Mouse (Mus musculus) thymus, postnatal 0 days (tissue): ENCODE results near the gene Olfr1440. TPM values are rescaled to one million over a fixed set of nuclear protein-coding genes. Genes with fewer than 3 reads are reported as not detected.

Source experiments
- DNase-seq: peaks from one replicate; pipeline ENCODE4 v3.0.0-alpha.2; 2015; ENCODE audit warnings: low spot score
- polyA plus RNA-seq: library from polyadenylated mRNA; unstranded; fragments of >200 nt; fragmentation: Nextera tagmentation; extraction: Ambion mirVana; gene quantifications from 2 replicates; pipeline ENCODE4 v1.2.1, GENCODE M21; 2015

Olfr1440 gene
- polyA plus RNA-seq, result not detected in 2 replicates

GRCm38 (mm10) chr19:12386979-12387378 lies at the start of gene Olfr1440:
Olfr1440 (plus strand) TSS chr19:12387279.
- DNase-seq, result no peak

DNA sequence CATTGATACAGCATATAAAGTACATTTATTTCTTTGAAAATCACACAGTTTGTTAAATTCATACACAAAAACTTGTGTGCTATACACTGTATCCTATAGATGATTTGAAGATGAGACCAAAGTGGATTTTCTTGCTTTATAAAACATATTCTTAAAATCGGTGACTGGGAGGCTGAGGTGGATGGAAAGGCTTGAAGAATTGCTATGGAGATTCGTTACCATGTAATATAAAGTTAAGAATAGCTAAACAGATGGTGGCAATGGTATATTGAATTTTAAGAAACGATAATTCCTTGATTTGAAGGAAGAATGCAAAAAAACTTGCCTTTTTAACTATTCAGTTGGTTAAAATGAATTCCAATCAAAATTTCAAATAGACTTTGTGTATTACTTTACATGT lies 14.1 kb upstream of the Olfr1440 start:
- no peak for DNase-seq

DNA sequence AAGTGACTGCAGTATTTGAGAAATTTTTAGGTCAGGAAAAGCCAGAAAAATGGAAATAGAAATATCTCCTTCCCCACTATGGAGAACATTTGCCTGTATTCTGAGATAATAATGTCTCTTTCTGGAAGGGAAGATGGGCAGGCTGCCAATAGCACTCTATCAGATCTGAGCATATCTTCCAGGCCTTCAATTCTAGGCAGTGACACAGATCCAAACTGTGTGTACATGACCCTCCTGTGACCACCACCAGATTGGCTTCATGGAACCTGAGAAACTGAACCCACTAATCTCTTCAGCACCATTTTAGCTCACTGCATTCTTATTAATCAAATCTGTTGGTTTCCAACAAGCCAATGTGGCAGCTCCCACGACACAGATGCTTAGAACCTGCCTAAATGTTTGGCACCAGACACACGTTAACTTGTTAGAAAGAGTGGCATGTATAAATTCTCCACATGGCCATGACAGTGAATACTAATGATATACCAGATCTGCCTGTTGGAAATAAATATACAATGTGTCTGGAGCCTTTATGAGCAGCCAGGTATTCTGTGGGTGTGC lies 12.5 kb upstream of the Olfr1440 start:
- DNase-seq, result no peak

- no peak for DNase-seq
Observed at GRCm38 (mm10) chr19:12413737-12414136, 26.7 kb downstream of the Olfr1440 start.

- DNase-seq, result no peak
Observed at GRCm38 (mm10) chr19:12417361-12417760, 30.3 kb downstream of the Olfr1440 start, which contains the start of gene Olfr1441. Olfr1441 (plus strand) TSS chr19:12417433.

DNA sequence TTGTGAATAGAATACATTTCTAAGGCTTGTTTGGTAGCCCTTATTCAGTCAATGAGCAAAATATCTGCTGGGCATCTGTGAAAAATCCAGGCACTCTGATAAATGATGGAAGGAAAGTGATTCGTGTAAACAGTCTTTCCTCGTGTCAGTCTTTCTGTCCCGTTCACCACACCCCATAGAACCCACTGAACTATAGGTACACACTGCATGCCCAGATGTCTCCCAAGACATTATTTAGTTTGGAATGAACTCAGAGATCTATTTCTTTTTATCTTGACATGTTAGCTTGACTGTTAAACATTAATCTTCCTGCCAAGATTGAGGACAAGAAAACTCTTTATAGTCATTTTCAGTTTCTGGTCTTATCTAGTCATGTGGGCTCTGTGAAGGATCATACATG lies 31.2 kb downstream of the Olfr1440 start:
- DNase-seq, result no peak

DNA sequence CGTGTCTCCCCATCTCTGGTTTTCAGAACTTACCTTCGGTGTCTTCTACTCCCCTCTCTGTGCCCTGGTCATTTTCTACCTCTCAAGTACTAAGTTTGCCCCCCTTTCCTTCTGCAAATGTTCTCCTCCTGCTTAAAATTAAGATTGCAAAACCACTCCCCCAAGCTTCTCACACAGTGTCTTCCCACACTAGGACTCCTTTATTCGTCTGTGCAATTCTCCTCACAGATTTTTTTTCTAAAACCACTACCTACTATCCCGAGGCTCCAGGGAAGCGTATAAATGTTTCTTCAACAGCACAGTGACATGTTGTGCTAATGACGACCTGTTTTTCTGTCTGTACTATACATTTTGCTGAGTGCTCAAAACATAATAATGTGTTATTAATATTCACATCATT lies 33.5 kb downstream of the Olfr1440 start:
- DNase-seq, result no peak

GRCm38 (mm10) chr19:12421680-12422079 lies 34.6 kb downstream of the Olfr1440 start:
- no peak for DNase-seq

- DNase-seq, result no peak
Observed at GRCm38 (mm10) chr19:12427101-12427500, 40.0 kb downstream of the Olfr1440 start.

DNA sequence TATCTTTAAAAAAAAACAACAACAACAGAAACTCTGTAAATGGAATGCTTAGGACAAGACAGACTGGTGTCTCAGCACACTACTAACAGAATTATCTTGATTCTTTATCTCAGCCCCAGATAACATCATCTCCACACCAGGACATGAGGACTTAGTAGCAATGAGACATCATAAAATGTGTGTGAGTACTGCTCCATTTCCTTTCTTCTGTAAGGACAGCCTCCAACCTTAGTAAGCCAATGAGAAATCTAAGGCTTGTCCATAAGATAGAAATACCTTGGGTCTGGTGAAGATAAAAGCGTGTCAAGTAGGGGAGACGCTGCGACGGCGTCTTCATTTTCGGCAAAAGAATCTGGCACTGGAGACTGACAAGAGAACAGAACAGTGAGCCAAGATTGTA lies 40.5 kb downstream of the Olfr1440 start, which contains the start of gene Pfpl:
Pfpl (plus strand) TSS at position 301 of the 400 bp plus-strand sequence.
- no peak for DNase-seq

- DNase-seq, result peak; percentile 11
Observed at GRCm38 (mm10) chr19:12433033-12433432, 46.0 kb downstream of the Olfr1440 start.

DNA sequence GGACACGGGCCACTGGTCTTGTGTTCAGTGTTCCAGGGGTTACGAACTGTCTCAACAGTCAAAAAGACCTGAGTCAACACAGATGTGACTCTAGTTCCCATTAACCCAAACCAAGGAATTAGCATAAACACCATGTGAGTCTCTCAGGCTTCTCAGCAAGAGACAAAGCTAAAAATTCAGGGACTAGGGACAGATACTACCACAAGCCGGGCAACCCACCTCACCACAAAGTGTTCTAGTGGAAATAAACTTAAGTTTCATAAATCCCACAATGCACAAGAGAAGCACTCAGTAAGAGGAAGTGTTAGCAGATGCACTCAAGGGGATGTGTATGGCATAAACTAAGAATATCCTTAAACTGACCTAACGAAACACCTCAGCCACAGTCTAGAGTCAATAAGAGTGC lies 47.9 kb downstream of the Olfr1440 start:
- DNase-seq, result no peak

GRCm38 (mm10) chr19:12435750-12436524 lies 48.9 kb downstream of the Olfr1440 start:
- DNase-seq, result no peak

DNA sequence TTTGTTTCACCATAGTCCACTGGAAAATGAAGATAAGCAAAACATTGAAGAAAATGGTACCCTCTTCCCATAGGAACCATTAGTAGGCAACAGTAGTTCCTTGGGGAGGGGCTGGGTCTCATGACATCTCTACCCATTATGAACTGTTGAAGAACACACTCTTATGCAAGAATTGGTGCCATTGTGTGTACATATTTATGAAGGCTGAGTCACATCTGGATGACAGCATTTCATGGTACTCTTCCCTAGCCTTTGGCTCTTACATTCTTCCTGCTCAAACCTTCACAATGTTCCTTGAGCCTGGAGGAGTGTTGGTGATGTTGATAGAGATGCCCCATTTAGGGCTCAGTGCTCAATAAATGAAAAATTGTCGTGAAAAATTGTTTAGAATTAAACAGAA lies 52.5 kb downstream of the Olfr1440 start:
- no peak for DNase-seq

DNA sequence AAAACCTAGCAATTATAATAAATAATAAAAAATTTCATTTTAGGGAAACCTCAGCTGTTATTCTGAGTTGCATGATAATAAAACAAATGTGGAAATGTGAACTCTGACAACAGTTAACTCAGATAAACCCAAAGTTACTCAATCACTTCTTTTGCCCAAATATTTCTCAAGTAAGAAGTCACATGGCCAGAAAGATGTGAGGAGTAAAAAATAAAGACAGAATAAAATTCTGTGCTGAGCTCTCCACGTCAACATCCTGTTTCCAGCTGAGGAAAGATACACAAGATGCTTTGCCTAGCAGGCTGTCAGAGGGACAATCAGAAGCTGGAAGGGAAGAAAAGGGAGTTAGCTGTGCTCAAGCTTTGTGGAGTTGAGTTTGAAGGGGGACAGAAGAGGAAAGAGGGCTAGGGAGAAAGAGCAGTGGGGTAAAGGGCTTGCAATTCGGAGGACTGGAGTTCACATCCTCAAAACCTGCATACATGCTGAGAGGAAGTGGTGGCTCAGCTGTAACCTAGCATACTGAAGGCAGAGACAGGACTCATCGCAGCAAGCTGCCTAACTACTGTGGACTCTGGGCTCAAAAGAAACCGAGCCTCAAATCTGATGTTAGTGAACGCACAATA lies 53.1 kb downstream of the Olfr1440 start:
- DNase-seq, result no peak

DNA sequence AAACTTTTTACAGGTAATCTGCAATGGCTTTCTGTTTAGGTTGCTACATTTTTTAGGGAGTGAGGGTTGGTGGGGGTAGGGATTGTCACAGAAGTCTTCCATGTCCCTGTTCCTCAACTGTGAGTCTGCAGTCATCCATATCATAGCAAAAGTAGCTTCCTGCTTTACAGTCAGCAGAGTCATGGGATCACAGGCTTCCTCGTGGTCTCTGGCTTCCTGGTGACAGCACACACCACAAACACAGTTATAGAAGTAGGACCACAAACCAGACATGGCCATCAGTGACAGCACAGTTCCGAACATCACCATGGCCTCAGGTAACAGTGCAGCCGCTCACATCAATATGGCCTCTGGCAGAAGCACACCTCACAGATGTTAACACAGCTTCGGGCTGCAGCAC lies 55.5 kb downstream of the Olfr1440 start:
- DNase-seq, result no peak

- no peak for DNase-seq
Observed at GRCm38 (mm10) chr19:12445014-12445413, 57.9 kb downstream of the Olfr1440 start.

Other genes with a start within 250 kb of the Olfr1440 start
- gene Olfr1555-ps1, start 217.2 kb upstream of the Olfr1440 start, polyA plus RNA-seq, result not detected in 2 replicates
- gene Olfr1431, start 186.6 kb upstream of the Olfr1440 start, polyA plus RNA-seq, result not detected in 2 replicates
- gene Olfr1432, start 154.7 kb upstream of the Olfr1440 start, polyA plus RNA-seq, result not detected in 2 replicates
- not detected in 2 replicates for gene Olfr262, start 145.6 kb upstream of the Olfr1440 start, polyA plus RNA-seq
- gene Olfr235, start 126.2 kb upstream of the Olfr1440 start, polyA plus RNA-seq, result not detected in 2 replicates
- gene Olfr1434, start 107.4 kb upstream of the Olfr1440 start, polyA plus RNA-seq, result not detected in 2 replicates
- gene Olfr1436, start 88.1 kb upstream of the Olfr1440 start, polyA plus RNA-seq, result not detected in 2 replicates
- gene Olfr1437, start 62.2 kb upstream of the Olfr1440 start, polyA plus RNA-seq, result not detected in 2 replicates
- gene Olfr1438-ps1, start 51.4 kb upstream of the Olfr1440 start, polyA plus RNA-seq, result not detected in 2 replicates
- not detected in 2 replicates for gene Olfr1441, start 30.2 kb downstream of the Olfr1440 start, polyA plus RNA-seq
- not detected in 2 replicates for gene Pfpl, start 40.6 kb downstream of the Olfr1440 start, polyA plus RNA-seq
- 2.6 and 2.9 TPM in 2 replicates for gene Mpeg1, start 73.5 kb downstream of the Olfr1440 start, polyA plus RNA-seq
- gene Dtx4, start 114.2 kb downstream of the Olfr1440 start, polyA plus RNA-seq, result 3.4 and 4.3 TPM in 2 replicates
- 32.3 and 35.0 TPM in 2 replicates for gene Fam111a, start 158.5 kb downstream of the Olfr1440 start, polyA plus RNA-seq
- gene Gm4952, start 212.7 kb downstream of the Olfr1440 start, polyA plus RNA-seq, result 0.12 TPM in 1 of 2 replicates, not detected in the other
- 0.07 and 0.17 TPM in 2 replicates for gene Glyat, start 246.0 kb downstream of the Olfr1440 start, polyA plus RNA-seq